Mouse (Mus musculus): Measurements from ENCODE around the gene Eml2.

GRCm38 (mm10) chr7:19208201-19208910 lies 32.1 kb downstream of the Eml2 start:
- TF ChIP-seq TAL1 (IDR thresholded peaks at IDR 0.05; ENCODE audit: low read length) (no peak), GATA1 (IDR thresholded peaks at IDR 0.05; ENCODE audit: low read length) (no peak)
